Mouse (Mus musculus): ENCODE data around the gene Krtap27-1. TPM values are rescaled to one million over a fixed set of nuclear protein-coding genes. Genes with fewer than 3 reads are reported as not detected.

Krtap27-1 gene
- polyA plus RNA-seq, 1 experiment = not detected

DNA sequence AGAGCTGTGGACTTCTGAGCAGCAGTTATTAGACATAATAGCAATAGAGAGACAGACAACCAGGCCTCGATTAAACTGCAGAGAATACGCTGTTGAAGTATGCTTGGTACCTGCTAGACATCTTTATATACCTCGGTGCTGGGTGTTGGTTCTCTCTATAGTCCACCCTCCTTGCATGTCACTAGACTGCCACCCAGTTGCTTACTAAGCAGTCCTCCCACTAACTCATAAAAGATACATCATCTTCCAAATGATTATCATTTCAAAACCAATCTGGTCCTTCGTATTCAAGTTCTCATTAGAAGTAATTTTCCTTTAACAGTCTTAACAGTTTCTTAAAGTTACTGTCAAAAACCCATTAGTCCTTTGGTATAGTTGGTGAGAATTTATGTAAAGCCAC, 43.9 kb downstream of the Krtap27-1 start, which contains the start of gene 2310079G19Rik:
Gene 2310079G19Rik, minus strand, starts transcription at position 101 of the 400 bp plus-strand sequence.
- H3K27me3 ChIP-seq (ENCODE audit: control insufficient read depth) = no peaks in the 10 kb centered on the region
- TF ChIP-seq GATA1 (IDR thresholded peaks at IDR 0.05; ENCODE audit: low read length) (no peak), TAL1 (IDR thresholded peaks at IDR 0.05; ENCODE audit: low read length) (no peak)
- H3K36me3 ChIP-seq (ENCODE audit: control insufficient read depth) = no peaks in the 10 kb centered on the region
- no peaks in the 10 kb centered on the region for H3K4me1 ChIP-seq (ENCODE audit: control insufficient read depth)
- H3K9me3 ChIP-seq (ENCODE audit: control insufficient read depth, low read length) = peaks cover 6% of the 10 kb centered on the region
- no peak within 1 kb of the TSS for H3K4me3 ChIP-seq (replicated peaks)

Other genes with a start within 250 kb of the Krtap27-1 start
- not detected in 2 replicates for gene Cldn17, start 164.7 kb downstream of the Krtap27-1 start, polyA plus RNA-seq (2012)
- gene Cldn8, start 108.5 kb downstream of the Krtap27-1 start, polyA plus RNA-seq (2012) = not detected in 2 replicates
- gene Krtap24-1, start 59.4 kb downstream of the Krtap27-1 start, polyA plus RNA-seq (2012) = not detected in 2 replicates
- gene 2310079G19Rik, start 44.0 kb downstream of the Krtap27-1 start, polyA plus RNA-seq (2012) = not detected in 2 replicates
- gene Krtap26-1, start 23.9 kb downstream of the Krtap27-1 start, polyA plus RNA-seq (2012) = not detected in 2 replicates
- gene 2310061N02Rik, start 36.3 kb upstream of the Krtap27-1 start, polyA plus RNA-seq (2012) = not detected in 2 replicates
- not detected in 2 replicates for gene Krtap13-1, start 57.2 kb upstream of the Krtap27-1 start, polyA plus RNA-seq (2012)
- gene Krtap13, start 80.0 kb upstream of the Krtap27-1 start, polyA plus RNA-seq (2012) = not detected in 2 replicates
- not detected in 2 replicates for gene 2310034C09Rik, start 87.2 kb upstream of the Krtap27-1 start, polyA plus RNA-seq (2012)
- not detected in 2 replicates for gene 2310057N15Rik, start 102.5 kb upstream of the Krtap27-1 start, polyA plus RNA-seq (2012)
- not detected in 2 replicates for gene Gm5965, start 106.2 kb upstream of the Krtap27-1 start, polyA plus RNA-seq (2012)
- 0.07 TPM in 1 of 2 replicates, not detected in the other for gene Gm20741, start 140.5 kb upstream of the Krtap27-1 start, polyA plus RNA-seq (2012)
- gene Krtap15, start 148.5 kb upstream of the Krtap27-1 start, polyA plus RNA-seq (2012) = not detected in 2 replicates
- not detected in 2 replicates for gene Krtap14, start 154.5 kb upstream of the Krtap27-1 start, polyA plus RNA-seq (2012)
- gene Krtap19-1, start 197.7 kb upstream of the Krtap27-1 start, polyA plus RNA-seq (2012) = not detected in 2 replicates
- not detected in 2 replicates for gene Krtap19-2, start 202.6 kb upstream of the Krtap27-1 start, polyA plus RNA-seq (2012)
- gene Krtap19-3, start 206.4 kb upstream of the Krtap27-1 start, polyA plus RNA-seq (2012) = not detected in 2 replicates
- not detected in 2 replicates for gene Krtap19-4, start 213.4 kb upstream of the Krtap27-1 start, polyA plus RNA-seq (2012)
- gene Krtap19-5, start 224.8 kb upstream of the Krtap27-1 start, polyA plus RNA-seq (2012) = not detected in 2 replicates